Mouse (Mus musculus): ENCODE results near the gene Erich4. TPM values are rescaled to one million over a fixed set of nuclear protein-coding genes. Genes with fewer than 3 reads are reported as not detected.

Gene Erich4
- total and polyA plus RNA-seq, 3 experiments: 0.47 TPM; not detected in 2

GRCm38 (mm10) chr7:25626509-25627430 lies 11.1 kb upstream of the Erich4 start, which contains the start of gene B3gnt8:
Gene B3gnt8 (plus strand): TSS chr7:25626654.
- no peaks in the 10 kb centered on the region for H3K36me3 ChIP-seq (ENCODE audit: control insufficient read depth, insufficient read depth, low read length)
- DNase-seq: peak; percentile 77 to 84

GRCm38 (mm10) chr7:25625594-25626250 lies 10.0 kb upstream of the Erich4 start:
- WGBS: 75% methylated on average over 10 of the region's 10 CpGs
- Histone ChIP-seq H3K36me3 (ENCODE audit: control insufficient read depth, insufficient read depth, low read length) (no peaks in the 10 kb centered on the region), H3K4me1 (ENCODE audit: control insufficient read depth, insufficient read depth, low read length) (peaks cover 6% of the 10 kb centered on the region), H3K27ac (peak overlapping the region; percentile 81), H3K4me3 (no peak overlapping the region), H3K79me2 (replicated peaks; ENCODE audit: control insufficient read depth, insufficient read depth, low read length) (no peaks in the 10 kb centered on the region), H3K27me3 (ENCODE audit: control insufficient read depth, insufficient read depth, low read length) (no peaks in the 10 kb centered on the region), H3K9ac (ENCODE audit: low read depth, low read length) (no peak overlapping the region)
- intact Hi-C loops (cut with DNase I): loop anchor here (2.0 kb wide), 1 partner anchor 33 kb away; the partner anchor contains the start of genes Bckdha and Exosc5
- DNase-seq: peak in 1 of 2 experiments; percentile 50
- TF ChIP-seq CTCF (IDR thresholded peaks at IDR 0.05) (peak; percentile 64), POLR2A (IDR thresholded peaks at IDR 0.05; ENCODE audit: insufficient read depth, low read depth, low read length) (no peak)

More at GRCm38 (mm10) chr7:25626509-25627430, 11.1 kb upstream of the Erich4 start, which contains the start of gene B3gnt8:
- H3K79me2 ChIP-seq (replicated peaks; ENCODE audit: control insufficient read depth, insufficient read depth, low read length): no peaks in the 10 kb centered on the region
- H3K4me1 ChIP-seq (ENCODE audit: control insufficient read depth, insufficient read depth, low read length): peaks cover 6% of the 10 kb centered on the region
- TF ChIP-seq POLR2A (IDR thresholded peaks at IDR 0.05; ENCODE audit: insufficient read depth, low read depth, low read length) (peak; percentile 33; the same call in 1 of the 2 replicates), EP300 (IDR thresholded peaks at IDR 0.05; ENCODE audit: insufficient read depth, low read depth, low read length) (0 out of 2 replicates have a peak, but pooled peaks have one; percentile 7), CTCF (IDR thresholded peaks at IDR 0.05) (no peak)
- WGBS: 5% methylated on average over 29 of the region's 29 CpGs
- H3K27me3 ChIP-seq (ENCODE audit: control insufficient read depth, insufficient read depth, low read length): no peaks in the 10 kb centered on the region
- H3K4me3 ChIP-seq: peak within 1 kb of the TSS; percentile 53
- H3K9ac ChIP-seq (ENCODE audit: low read depth, low read length): peak within 1 kb of the TSS; percentile 85
- H3K27ac ChIP-seq: peak within 1 kb of the TSS; percentile 81
- intact Hi-C loops (cut with DNase I): loop anchor here (2.0 kb wide), 1 partner anchor 32 kb away; the partner anchor contains the start of genes Bckdha and Exosc5

GRCm38 (mm10) chr7:25624851-25625250 lies 9.2 kb upstream of the Erich4 start:
- Histone ChIP-seq H3K36me3 (ENCODE audit: control insufficient read depth, insufficient read depth, low read length) (no peaks in the 10 kb centered on the region), H3K4me1 (ENCODE audit: control insufficient read depth, insufficient read depth, low read length) (peaks cover 6% of the 10 kb centered on the region), H3K79me2 (replicated peaks; ENCODE audit: control insufficient read depth, insufficient read depth, low read length) (no peaks in the 10 kb centered on the region), H3K27ac (no peak overlapping the region), H3K4me3 (no peak overlapping the region), H3K9ac (ENCODE audit: low read depth, low read length) (no peak overlapping the region), H3K27me3 (ENCODE audit: control insufficient read depth, insufficient read depth, low read length) (no peaks in the 10 kb centered on the region)
- TF ChIP-seq EP300 (IDR thresholded peaks at IDR 0.05; ENCODE audit: insufficient read depth, low read depth, low read length): 0 out of 2 replicates have a peak, but pooled peaks have one; percentile 67
- no peak for TF ChIP-seq CTCF (IDR thresholded peaks at IDR 0.05)
- TF ChIP-seq POLR2A (IDR thresholded peaks at IDR 0.05; ENCODE audit: insufficient read depth, low read depth, low read length): 0 out of 2 replicates have a peak, but pooled peaks have one; percentile 20
- intact Hi-C loops (cut with DNase I): no loop called here
- 41% methylated on average over 5 of the region's 5 CpGs for WGBS
- DNase-seq: peak; percentile 74

- peaks cover 6% of the 10 kb centered on the region for H3K4me1 ChIP-seq (ENCODE audit: control insufficient read depth, insufficient read depth, low read length)
- no peaks in the 10 kb centered on the region for H3K79me2 ChIP-seq (replicated peaks; ENCODE audit: control insufficient read depth, insufficient read depth, low read length)
- 87% methylated on average over 11 of the region's 11 CpGs for WGBS
- no peak for DNase-seq
- H3K4me3 ChIP-seq: no peak overlapping the region
- intact Hi-C loops (cut with DNase I): no loop called here
- H3K27me3 ChIP-seq (ENCODE audit: control insufficient read depth, insufficient read depth, low read length): no peaks in the 10 kb centered on the region
- H3K9ac ChIP-seq (ENCODE audit: low read depth, low read length): no peak overlapping the region
- no peak overlapping the region for H3K27ac ChIP-seq
- H3K36me3 ChIP-seq (ENCODE audit: control insufficient read depth, insufficient read depth, low read length): no peaks in the 10 kb centered on the region
- no peak for TF ChIP-seq EP300 (IDR thresholded peaks at IDR 0.05; ENCODE audit: insufficient read depth, low read depth, low read length)
- no peak for TF ChIP-seq CTCF (IDR thresholded peaks at IDR 0.05)
- no peak for TF ChIP-seq POLR2A (IDR thresholded peaks at IDR 0.05; ENCODE audit: insufficient read depth, low read depth, low read length)
Measured at GRCm38 (mm10) chr7:25623857-25624370, 8.2 kb upstream of the Erich4 start.

GRCm38 (mm10) chr7:25620751-25621150 lies 5.1 kb upstream of the Erich4 start:
- intact Hi-C loops (cut with DNase I): no loop called here
- H3K4me1 ChIP-seq (ENCODE audit: control insufficient read depth, insufficient read depth, low read length): peaks cover 1% of the 10 kb centered on the region; the same call in 1 of the 2 replicates
- H3K27me3 ChIP-seq (ENCODE audit: control insufficient read depth, insufficient read depth, low read length): no peaks in the 10 kb centered on the region
- no peaks in the 10 kb centered on the region for H3K79me2 ChIP-seq (replicated peaks; ENCODE audit: control insufficient read depth, insufficient read depth, low read length)
- TF ChIP-seq EP300 (IDR thresholded peaks at IDR 0.05; ENCODE audit: insufficient read depth, low read depth, low read length) (no peak), CTCF (IDR thresholded peaks at IDR 0.05) (no peak), POLR2A (IDR thresholded peaks at IDR 0.05; ENCODE audit: insufficient read depth, low read depth, low read length) (no peak)
- H3K4me3 ChIP-seq: no peak overlapping the region
- no peaks in the 10 kb centered on the region for H3K36me3 ChIP-seq (ENCODE audit: control insufficient read depth, insufficient read depth, low read length)
- H3K9ac ChIP-seq (ENCODE audit: low read depth, low read length): no peak overlapping the region
- peak in 1 of 2 experiments; percentile 19 for DNase-seq
- 88% methylated on average over 11 of the region's 11 CpGs for WGBS
- no peak overlapping the region for H3K27ac ChIP-seq

All from heart, adult 2 months (tissue).